26 mouse cellular contexts compared by ENCODE assay signal in genomic region chrX:160906952-160907351, GRCm38 (mm10). TPM values are rescaled to one million over a fixed set of nuclear protein-coding genes. Genes with fewer than 3 reads are reported as not detected.
"Had no signal": no experiment of that assay in that cellular context is flagged by ENCODE, and none has a peak within 500 bp of the region (broad histone marks: within the 10 kb centered on the region; RNA-seq: fewer than 3 reads in every experiment).

Gene Gja6 (minus strand): TSS chrX:160907052.

- H3K4me2 ChIP-seq: heart, embryonic 11.5 days; heart, embryonic 13.5 days; heart, embryonic 15.5 days; hindbrain, embryonic 13.5 days; hindbrain, embryonic 15.5 days; limb, embryonic 13.5 days; limb, embryonic 15.5 days had no signal

- H3K4me3 ChIP-seq: heart, adult 2 months; heart, embryonic 13.5 days; heart, embryonic 15.5 days; hindbrain, embryonic 13.5 days; hindbrain, embryonic 15.5 days; limb, embryonic 13.5 days; limb, embryonic 15.5 days; liver, embryonic 12.5 days had no signal

- H3K36me3 ChIP-seq: heart, embryonic 13.5 days; heart, embryonic 15.5 days; hindbrain, embryonic 13.5 days; hindbrain, embryonic 15.5 days; limb, embryonic 13.5 days; limb, embryonic 15.5 days; liver, embryonic 12.5 days had no signal

- H3K27ac ChIP-seq: heart, adult 2 months; heart, embryonic 13.5 days; heart, embryonic 15.5 days; hindbrain, embryonic 13.5 days; hindbrain, embryonic 15.5 days; hindbrain, postnatal 0 days; limb, embryonic 13.5 days; limb, embryonic 15.5 days had no signal

- DNase-seq: gastrocnemius, postnatal 14 days; gastrocnemius, postnatal 36 days; heart, adult 11 months; heart, adult 2 months; heart, postnatal 14 days; heart, postnatal 36 days; kidney, adult 11 months; kidney, adult 2 months; kidney, postnatal 10 days; kidney, postnatal 25 days; kidney, postnatal 4 days; layer of hippocampus, adult 9-11 months; layer of hippocampus, postnatal 36 days; left cerebral cortex, postnatal 4 days had no signal

- H3K27me3 ChIP-seq: heart, embryonic 15.5 days had no signal

RNA-seq across cellular contexts. Expression of gene Gja6, which starts in this region (rescaled TPM):
- total RNA-seq: gastrocnemius, adult 18-20 months; gastrocnemius, adult 8-10 months; gastrocnemius, postnatal 36 days; hematopoietic stem cell, adult 5-6 weeks had no signal
- polyA plus RNA-seq: heart, adult 2 months; heart, embryonic 15.5 days; hindbrain, embryonic 15.5 days had no signal
